Mouse (Mus musculus) WW6 (cell line): ENCODE measurements around the gene Bcl9.

Experiments
- DNase-seq: peaks from one replicate; pipeline ENCODE4 v3.0.0-alpha.2; 2013; ENCODE audit warnings: low read depth, low spot score

Bcl9 gene

GRCm38 (mm10) chr3:97178885-97179284, 118.8 kb downstream of the Bcl9 start:
- no peak for DNase-seq

GRCm38 (mm10) chr3:97172632-97173031, 125.1 kb downstream of the Bcl9 start:
- no peak for DNase-seq

GRCm38 (mm10) chr3:97172231-97172630, 125.5 kb downstream of the Bcl9 start:
- no peak for DNase-seq

GRCm38 (mm10) chr3:97171531-97171930, 126.2 kb downstream of the Bcl9 start:
- no peak for DNase-seq

GRCm38 (mm10) chr3:97167126-97167525, 130.6 kb downstream of the Bcl9 start:
- no peak for DNase-seq

GRCm38 (mm10) chr3:97164477-97164876, 133.2 kb downstream of the Bcl9 start:
- no peak for DNase-seq

- no peak for DNase-seq
Observed at GRCm38 (mm10) chr3:97161773-97162172, 135.9 kb downstream of the Bcl9 start.

GRCm38 (mm10) chr3:97160908-97161307, 136.8 kb downstream of the Bcl9 start:
- no peak for DNase-seq

- no peak for DNase-seq
Observed at GRCm38 (mm10) chr3:97159986-97160385, 137.7 kb downstream of the Bcl9 start.

GRCm38 (mm10) chr3:97159509-97159850, 138.2 kb downstream of the Bcl9 start:
- DNase-seq: peak; percentile 49

GRCm38 (mm10) chr3:97158611-97159508, 138.9 kb downstream of the Bcl9 start, which contains the start of gene Acp6:
Gene Acp6, plus strand, starts transcription at chr3:97158777.
- DNase-seq: peak; percentile 71

- DNase-seq: peak; percentile 42
Observed at GRCm38 (mm10) chr3:97157958-97158599, 139.6 kb downstream of the Bcl9 start.

- DNase-seq: no peak
Observed at GRCm38 (mm10) chr3:97157308-97157707, 140.4 kb downstream of the Bcl9 start.

- no peak for DNase-seq
Observed at GRCm38 (mm10) chr3:97156431-97156830, 141.3 kb downstream of the Bcl9 start.
